Mouse (Mus musculus) fat pad, adult 2 months (tissue): ENCODE results near the gene Hist1h2bc.

Experiments used
- DNase-seq: peaks from one replicate; pipeline ENCODE4 v3.0.0-alpha.2; 2011; ENCODE audit warnings: low read depth, low spot score; ENCODE audit errors: extremely low read depth

Gene Hist1h2bc

DNA sequence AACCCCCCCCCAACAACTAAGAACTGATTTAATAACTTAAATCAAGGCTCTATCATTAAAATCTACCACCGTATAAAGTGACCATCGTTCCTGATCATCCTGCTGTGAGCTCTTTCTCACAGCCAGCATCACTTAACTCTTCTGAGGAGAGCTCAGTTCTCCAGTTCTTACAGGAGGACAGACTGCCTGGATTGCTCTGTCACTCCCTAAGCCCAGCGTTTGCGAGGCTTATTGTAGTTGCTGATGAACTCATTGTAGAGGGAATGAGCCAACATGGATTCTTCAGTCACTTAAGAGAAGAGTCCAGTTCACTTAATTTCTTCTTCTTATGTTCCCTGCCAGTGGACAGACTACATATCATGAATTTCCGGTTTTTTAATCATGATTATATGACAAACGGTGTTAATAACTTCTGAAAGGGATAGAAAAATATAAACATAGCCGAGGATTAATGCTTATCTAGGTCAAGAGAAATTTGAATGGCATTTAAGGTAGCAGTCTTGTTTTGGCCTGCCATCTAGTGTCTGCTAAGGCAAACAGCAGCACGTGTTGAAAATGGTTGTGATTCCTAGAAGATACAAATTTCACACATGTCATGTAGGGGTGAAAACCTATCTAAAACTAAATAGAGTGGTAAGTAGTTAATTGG, 48.3 kb downstream of the Hist1h2bc start:
- DNase-seq, result no peak

- no peak for DNase-seq
Measured at GRCm38 (mm10) chr13:23737091-23737490, 53.1 kb downstream of the Hist1h2bc start.

DNA sequence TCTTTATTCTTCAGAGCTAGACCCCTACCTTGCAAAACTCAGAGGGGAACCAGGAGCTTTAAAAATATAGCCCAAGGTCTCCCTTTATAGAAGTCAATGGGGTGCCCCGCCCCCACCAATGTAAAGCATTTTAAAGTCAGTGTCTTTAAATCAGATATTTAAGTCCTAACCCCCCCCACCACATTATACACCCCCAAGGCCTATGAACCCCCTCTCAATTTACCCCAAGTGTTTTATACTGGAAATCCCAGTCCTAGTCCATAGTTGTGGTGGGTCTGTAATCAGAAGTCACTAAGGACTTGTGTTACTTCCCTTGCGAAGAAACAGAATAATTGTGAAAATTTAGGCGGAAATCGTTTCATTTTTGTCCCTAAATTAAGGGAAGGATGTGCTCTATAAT, 54.0 kb downstream of the Hist1h2bc start:
- DNase-seq, result no peak

- no peak for DNase-seq
Measured at GRCm38 (mm10) chr13:23738677-23739068, 54.7 kb downstream of the Hist1h2bc start, which contains the start of gene Hist1h1c. TSS of gene Hist1h1c (plus strand) at chr13:23738808.

- no peak for DNase-seq
Measured at GRCm38 (mm10) chr13:23739069-23739921, 55.3 kb downstream of the Hist1h2bc start.

- no peak for DNase-seq
Measured at GRCm38 (mm10) chr13:23739922-23740252, 55.9 kb downstream of the Hist1h2bc start.

- no peak for DNase-seq
Measured at GRCm38 (mm10) chr13:23740256-23740840, 56.3 kb downstream of the Hist1h2bc start.

DNA sequence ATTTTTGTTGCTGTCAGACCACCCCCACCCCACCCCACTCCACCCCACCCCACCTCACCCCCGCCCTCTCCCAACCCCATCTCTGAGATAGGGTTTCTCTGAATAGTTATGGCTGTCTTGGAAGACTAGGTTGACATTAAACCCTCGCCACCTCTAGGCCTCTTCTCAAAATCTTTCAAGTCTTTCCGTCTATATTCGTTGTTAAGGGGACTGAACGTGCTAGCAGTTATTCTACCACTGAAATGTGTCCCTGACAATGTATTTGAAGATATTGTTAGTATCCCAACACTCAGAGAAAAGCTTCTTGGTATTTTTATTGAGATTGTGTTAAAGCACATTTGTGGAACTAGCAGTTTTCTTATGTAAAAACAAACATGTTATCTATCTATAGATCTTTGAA, 56.9 kb downstream of the Hist1h2bc start:
- no peak for DNase-seq

DNA sequence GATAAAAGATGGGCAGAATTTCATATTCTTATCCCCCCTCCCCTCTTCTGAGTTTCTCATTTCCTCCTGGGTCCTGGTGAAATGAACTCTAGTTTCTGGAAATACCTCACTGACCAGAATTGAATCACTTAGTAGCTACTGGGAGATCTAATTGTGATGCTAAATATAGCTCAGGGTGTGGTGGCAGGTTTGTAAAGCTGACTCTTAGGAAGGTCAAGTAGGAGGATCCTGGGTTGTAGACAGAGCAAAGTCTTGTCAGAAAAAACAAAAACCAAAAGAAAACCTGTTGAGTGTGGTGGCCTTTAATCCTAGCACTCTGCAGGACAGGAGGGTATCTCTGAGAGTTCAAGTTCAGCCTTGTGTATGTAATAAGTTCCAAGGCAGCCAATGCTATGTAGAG, 58.0 kb downstream of the Hist1h2bc start:
- no peak for DNase-seq
